Mouse (Mus musculus): ENCODE results near the gene Garnl3. TPM values are rescaled to one million over a fixed set of nuclear protein-coding genes. Genes with fewer than 3 reads are reported as not detected.

The Garnl3 gene
- 1 to 10 TPM; 1.3 to 5.7 TPM for polyA plus RNA-seq (2012; fragmentation: generic; extraction: Trizol)

DNA sequence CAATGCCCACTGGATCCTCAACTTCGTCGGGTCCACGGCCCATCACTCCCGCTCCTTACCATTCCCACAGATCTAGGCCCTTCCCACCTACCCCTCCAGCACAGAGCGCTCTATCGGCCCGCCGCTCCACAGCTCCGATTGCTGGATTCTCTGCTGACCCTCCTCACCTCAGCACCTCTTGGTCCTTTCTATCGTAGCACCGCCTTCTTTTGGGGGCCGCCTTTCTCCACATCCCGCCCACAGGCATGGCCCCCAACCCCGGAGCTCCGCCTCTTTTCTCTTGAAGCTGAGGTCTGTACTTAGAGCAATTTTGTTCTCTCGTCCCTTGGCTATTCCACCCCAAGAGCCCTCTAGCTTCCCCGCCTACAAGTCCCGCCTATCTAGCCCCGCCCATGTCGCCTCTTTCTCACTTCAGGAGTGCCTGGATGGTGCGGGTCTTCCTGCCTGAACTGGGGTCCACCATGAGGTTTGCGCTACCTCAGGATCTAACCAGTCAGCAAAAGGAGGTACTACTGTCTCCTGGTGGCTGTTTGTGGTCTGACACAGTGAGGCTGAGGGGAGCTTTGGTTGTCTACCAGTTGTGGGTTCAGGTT is at the start of gene Garnl3:
Gene Garnl3, minus strand, starts transcription at position 155 of the 593 bp plus-strand sequence.

DNA sequence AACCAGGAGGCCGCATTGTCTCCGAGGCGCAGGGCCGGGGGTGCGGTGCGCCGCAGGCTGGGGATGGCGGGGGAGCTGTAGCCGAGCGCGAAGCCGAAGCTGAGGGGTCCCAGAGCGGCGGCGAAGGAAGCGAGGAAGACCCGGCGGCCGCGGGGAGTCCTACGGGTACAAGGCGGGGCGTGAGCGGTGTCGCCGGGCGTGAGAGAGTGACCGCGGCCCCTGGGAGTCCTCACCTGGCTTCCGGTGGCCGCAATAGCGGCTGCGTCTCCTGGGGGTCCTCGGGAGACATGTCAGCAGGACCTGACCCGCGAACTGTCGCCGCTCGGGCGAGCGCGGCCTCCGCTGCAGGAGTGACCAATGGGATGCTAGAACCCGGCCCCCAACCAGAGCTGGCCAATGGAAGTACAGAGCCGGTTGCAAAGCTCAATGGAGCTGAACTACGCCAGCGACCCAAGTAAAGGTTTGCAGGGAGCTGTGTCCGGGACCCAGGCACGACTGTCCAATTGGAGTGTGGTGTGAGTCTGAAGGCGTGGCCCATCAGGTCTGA is 149.7 kb downstream of the Garnl3 start, which contains the start of gene Slc2a8:
Gene Slc2a8, minus strand, starts transcription at position 359 of the 547 bp plus-strand sequence.

DNA sequence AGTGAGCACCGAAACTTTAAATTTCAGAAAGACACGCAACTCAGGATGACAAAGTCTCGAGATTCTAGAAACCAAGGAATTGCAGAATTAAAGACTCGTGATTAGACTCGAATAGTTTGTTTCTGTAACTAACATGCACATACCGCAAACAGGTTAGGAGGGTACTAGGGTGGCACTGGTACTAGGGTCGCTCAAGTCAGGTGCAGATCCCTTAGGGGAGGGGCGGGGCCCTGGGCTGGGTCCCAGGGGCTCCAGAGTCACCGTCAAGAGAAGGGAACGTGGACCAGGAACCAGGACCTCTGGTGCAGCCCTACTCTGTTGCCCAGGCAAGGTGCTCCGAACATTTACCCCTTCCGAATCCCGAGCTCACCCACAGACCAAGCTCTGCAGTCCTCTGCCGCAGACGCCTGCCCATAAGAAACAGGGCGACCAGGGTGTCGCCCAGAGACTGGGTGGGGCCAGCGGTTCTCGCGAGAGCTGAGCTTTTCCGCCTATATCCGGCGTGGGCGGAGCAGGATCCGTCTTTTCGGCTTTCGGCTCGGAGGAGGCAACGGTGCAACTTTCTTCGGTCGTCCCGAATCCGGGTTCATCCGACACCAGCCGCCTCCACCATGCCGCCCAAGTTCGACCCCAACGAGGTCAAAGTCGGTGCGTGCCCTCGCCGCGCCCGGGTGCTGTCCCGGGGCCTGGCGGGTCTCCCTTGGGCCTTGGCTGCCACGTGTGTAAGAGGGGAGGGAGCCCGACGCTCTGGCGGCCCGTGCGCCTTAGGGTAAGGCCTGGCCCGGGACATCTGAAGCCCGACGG is 170.1 kb downstream of the Garnl3 start, which contains the start of the genes Rpl12 and Lrsam1:
Gene Rpl12, plus strand, starts transcription at position 368 of the 804 bp plus-strand sequence.
Gene Lrsam1, minus strand, starts transcription at position 423 of the 804 bp plus-strand sequence.

Other genes starting within 250 kb of the Garnl3 start
- 1,000 to 10,000 TPM; 3,072 to 3,868 TPM for gene Rpl12, start 170.1 kb downstream of the Garnl3 start, polyA plus RNA-seq (2012; fragmentation: generic; extraction: Trizol)
- 10 to 100 TPM in 1 of 2 experiments, 1 to 10 TPM in 1; 3.3 to 13.3 TPM for gene Lrsam1, start 170.0 kb downstream of the Garnl3 start, polyA plus RNA-seq (2012; fragmentation: generic; extraction: Trizol)
- gene Slc2a8, start 149.6 kb downstream of the Garnl3 start, polyA plus RNA-seq (2012; fragmentation: generic; extraction: Trizol), result 10 to 100 TPM in 1 of 2 experiments, 1 to 10 TPM in 1; 7.0 to 18.1 TPM
- 10 to 100 TPM; 61.5 to 63.9 TPM for gene Angptl2, start 84.4 kb upstream of the Garnl3 start, polyA plus RNA-seq (2012; fragmentation: generic; extraction: Trizol)
- gene Ralgps1, start 239.8 kb upstream of the Garnl3 start, polyA plus RNA-seq (2012; fragmentation: generic; extraction: Trizol), result under 1 TPM; 0.22 to 0.59 TPM

Measured in C3H10T1/2 (cell line).